Mouse (Mus musculus): ENCODE data around the gene Tmem267.
"Not testable (repeated sequence)": the region's sequence is repeated elsewhere in the genome, so short reads cannot be mapped to it uniquely, and the experiment has no call there.

- not testable (repeated sequence) for TF ChIP-seq CTCF (IDR thresholded peaks at IDR 0.05; ENCODE audit: control insufficient read depth, insufficient read depth, insufficient read length); USF1 (IDR thresholded peaks at IDR 0.05; ENCODE audit: low read depth); MYOD1 (IDR thresholded peaks at IDR 0.05; ENCODE audit: control insufficient read depth, insufficient read length, low read depth); MAX (IDR thresholded peaks at IDR 0.05); MYOG (IDR thresholded peaks at IDR 0.05; ENCODE audit: control insufficient read depth, extremely low read depth, insufficient read length)
Observed at GRCm38 (mm10) chr13:119602688-119603331, 115.0 kb downstream of the Tmem267 start.
